Mouse (Mus musculus): ENCODE results near the gene Gm20877. TPM values are rescaled to one million over a fixed set of nuclear protein-coding genes. Genes with fewer than 3 reads are reported as not detected.

Gm20877 gene
- polyA plus RNA-seq (2017; shearing (Covaris generic)), result not detected

GRCm38 (mm10) chrY:17093573-17093972 is at the start of gene Gm20877:
Gm20877 (plus strand) TSS chrY:17093873.

All from CD4-positive, CD25-positive, alpha-beta regulatory T cell, adult 9 weeks (primary cell).